Mouse (Mus musculus): ENCODE results near the gene Siglecg. TPM values are rescaled to one million over a fixed set of nuclear protein-coding genes. Genes with fewer than 3 reads are reported as not detected.

The Siglecg gene
- total RNA-seq, 2 experiments from 2014 or later = 10.9 to 37.9 TPM

- ATAC-seq (replicated peaks; ENCODE audit: low FRiP score, poor library complexity, severe bottlenecking) = no peak
These were observed 32.5 kb downstream of the Siglecg start, which contains the start of gene Cldnd2 for GRCm38 (mm10) chr7:43440482-43440881. TSS of gene Cldnd2 (plus strand) at chr7:43440782.

- ATAC-seq (replicated peaks; ENCODE audit: low FRiP score, poor library complexity, severe bottlenecking) = no peak
These were observed 33.1 kb downstream of the Siglecg start for GRCm38 (mm10) chr7:43441071-43441470.

DNA sequence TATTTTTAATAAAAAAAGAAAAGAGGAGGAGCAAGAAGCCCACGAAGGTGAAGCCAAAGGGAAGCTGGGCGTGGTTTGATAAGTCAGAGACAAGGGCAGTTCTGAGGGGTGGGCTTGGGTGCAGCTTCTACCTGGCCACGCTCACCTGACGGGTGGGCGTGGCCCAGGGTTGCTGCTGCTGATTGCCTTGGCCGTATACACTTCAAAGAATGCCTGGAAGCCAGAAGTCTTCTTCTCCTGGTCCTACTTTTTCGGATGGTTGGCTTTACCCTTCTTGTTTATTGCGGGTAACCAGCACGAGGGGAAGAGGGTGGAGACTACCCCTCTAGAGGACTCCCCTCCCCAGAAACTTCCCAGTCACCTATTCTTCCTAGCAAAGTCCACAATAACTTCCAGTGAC, 34.7 kb downstream of the Siglecg start:
- no peak for ATAC-seq (replicated peaks; ENCODE audit: low FRiP score, poor library complexity, severe bottlenecking)

DNA sequence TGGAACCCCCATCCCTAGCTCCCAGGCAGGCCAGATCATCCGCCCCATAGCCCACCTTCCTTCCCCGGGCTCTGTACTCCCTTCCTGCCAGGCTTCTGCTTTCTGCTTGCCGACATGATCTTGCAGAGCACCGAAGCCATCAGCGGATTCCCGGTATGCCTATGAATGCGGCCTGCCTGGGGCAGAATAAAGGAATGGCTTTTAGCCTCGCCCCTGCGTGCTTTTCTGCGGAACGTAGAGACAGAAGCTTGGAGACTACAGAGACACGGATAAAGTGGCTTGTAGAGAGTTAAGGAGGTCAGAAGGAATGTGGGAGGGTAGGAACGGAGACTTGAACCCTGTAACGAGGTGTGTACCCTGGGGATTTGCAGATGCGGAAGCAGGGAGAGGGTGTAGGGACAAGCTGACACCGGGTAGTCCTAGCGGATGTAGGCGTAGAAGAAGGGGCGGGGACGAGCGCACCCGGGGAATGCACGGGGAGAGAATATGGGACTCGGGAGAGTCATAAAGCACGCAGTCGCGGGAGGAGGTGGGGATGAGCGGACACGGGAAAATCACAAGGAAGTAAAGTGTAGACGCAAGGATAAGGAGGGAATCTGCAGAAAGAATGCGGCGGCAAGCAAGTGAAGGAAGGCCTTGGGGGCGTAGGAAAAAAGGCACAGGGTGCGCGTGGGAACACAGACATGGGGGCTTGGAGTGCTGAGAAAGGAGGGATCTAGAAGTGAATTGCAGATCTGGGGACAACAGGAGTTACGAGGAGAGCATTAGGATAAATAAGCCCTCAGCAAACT, 35.3 kb downstream of the Siglecg start:
- peak; percentile 78 for ATAC-seq (replicated peaks; ENCODE audit: low FRiP score, poor library complexity, severe bottlenecking)

GRCm38 (mm10) chr7:43443917-43444293, 35.9 kb downstream of the Siglecg start, which contains the start of the genes Etfb and Gm45233:
TSS of gene Etfb (plus strand) at chr7:43444083.
TSS of gene Gm45233 (plus strand) at chr7:43444128.
- peak; percentile 99 for ATAC-seq (replicated peaks; ENCODE audit: low FRiP score, poor library complexity, severe bottlenecking)

DNA sequence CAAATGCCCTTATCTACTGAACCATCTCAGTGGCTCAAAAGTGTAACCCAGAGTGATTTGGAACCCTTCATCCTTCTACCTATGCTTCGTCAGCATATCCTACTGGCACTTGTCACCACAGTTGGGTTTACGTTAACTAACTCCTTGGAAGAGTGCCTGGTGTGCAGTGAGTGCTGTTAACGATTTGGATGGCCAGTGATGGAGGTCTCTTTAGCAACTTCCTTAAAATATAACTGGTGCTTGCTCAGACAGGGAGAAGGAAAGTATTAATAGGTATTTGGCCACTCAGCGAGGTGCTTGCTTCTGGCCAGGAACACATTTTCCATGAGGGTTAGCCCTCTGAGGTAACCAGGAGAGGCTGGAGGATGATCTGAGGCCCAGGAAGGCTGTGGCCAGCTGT, 39.8 kb downstream of the Siglecg start:
- ATAC-seq (replicated peaks; ENCODE audit: low FRiP score, poor library complexity, severe bottlenecking) = no peak

DNA sequence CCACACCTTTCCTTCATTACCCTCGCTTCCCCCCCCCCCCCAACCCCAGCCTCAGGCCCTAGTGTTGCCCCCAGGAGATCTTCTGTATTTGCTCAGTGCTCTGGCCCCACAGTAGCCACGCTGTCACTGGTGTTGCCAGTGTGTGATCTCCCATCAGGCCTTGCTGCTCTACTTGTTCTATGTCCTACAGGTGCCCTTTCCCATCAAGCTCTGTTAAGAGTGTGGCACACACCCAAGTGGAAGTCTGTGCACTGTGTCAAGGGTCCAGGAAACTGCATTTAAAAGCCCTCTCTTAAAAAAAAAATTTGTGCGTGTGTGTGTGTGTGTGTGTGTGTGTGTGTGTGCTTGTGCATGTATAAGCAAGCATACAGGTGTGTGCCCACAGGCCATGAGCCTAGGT, 40.2 kb downstream of the Siglecg start:
- no peak for ATAC-seq (replicated peaks; ENCODE audit: low FRiP score, poor library complexity, severe bottlenecking)

DNA sequence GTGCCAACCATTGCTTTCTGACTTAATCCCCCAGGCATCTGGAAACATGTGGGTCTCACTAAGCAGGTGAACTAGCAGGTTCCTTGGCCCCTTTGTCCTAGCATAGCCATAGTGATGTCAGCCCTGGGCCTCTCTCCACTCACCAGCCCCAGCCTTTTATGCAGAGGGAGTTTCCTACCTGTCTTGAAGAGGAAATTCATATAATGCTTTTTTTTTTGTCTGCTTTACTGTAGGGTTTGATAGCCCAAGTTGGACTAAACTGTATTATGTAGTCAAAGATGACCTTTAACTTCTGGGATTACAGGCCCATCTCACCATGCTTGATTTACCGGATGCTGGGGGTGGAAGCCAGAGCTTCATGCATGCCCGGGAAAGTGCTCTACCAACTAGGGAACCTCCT, 41.8 kb downstream of the Siglecg start:
- ATAC-seq (replicated peaks; ENCODE audit: low FRiP score, poor library complexity, severe bottlenecking) = no peak

DNA sequence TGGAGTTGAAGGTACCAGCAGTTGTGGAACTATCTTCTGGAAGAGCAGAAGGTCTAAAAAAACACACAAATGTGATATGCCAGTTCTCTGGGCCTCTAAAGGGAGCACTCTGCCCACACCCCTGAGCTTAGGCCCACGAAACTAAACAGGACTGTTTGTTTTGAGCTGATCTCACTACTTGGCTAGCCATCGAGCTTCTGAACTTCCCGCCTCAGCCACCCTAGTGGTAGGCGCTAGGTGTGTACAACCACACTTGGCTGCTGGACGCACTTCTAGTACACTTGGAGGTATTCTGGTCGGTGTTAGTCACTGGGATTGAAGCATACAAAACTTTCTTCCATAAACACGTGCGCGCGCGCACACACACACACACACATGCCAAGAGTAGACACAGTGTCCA, 43.7 kb downstream of the Siglecg start:
- ATAC-seq (replicated peaks; ENCODE audit: low FRiP score, poor library complexity, severe bottlenecking) = no peak

- 0 out of 2 replicates have a peak, but pooled peaks have one; percentile 56 for ATAC-seq (replicated peaks; ENCODE audit: low FRiP score, poor library complexity, severe bottlenecking)
These were observed 44.6 kb downstream of the Siglecg start for GRCm38 (mm10) chr7:43452609-43453008.

- no peak for ATAC-seq (replicated peaks; ENCODE audit: low FRiP score, poor library complexity, severe bottlenecking)
These were observed 45.8 kb downstream of the Siglecg start for GRCm38 (mm10) chr7:43453599-43454355.

DNA sequence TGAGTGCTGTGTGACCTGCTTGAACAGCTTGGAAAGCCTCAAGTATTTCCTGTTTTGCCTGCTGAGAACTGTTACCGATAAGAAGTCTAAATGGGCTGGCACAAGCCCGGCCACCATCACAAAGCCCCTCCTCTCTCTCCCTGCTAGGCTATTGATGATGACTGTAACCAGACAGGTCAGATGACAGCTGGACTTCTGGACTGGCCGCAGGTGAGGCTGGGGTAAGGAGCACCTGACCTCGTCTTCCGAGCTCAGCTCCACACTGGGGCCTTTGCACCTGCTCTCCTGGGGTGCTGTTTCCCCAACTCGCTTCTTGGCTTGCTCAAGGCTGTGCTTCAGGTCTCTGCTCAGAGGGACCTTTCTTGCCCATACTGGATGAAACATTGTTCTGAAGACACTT, 46.4 kb downstream of the Siglecg start:
- ATAC-seq (replicated peaks; ENCODE audit: low FRiP score, poor library complexity, severe bottlenecking) = no peak

DNA sequence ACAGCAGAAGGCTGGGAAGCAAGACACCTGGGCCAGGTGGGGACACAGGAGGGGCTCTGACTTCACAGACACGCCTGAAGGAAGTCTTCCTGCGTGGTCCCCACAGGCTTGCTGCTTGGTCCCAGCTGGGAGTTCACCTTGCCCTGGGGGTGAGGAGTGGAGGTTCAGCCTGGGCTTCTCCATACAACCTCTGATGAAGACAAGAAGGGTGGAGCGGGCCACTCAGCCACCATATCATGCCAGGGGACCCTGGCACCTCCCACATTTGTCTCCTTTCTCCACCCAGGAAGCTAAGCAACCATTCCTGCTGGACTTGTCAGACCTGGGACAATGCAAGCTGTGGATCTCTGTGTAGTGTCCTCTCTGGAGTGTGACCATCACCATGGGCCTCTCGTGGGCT, 54.8 kb downstream of the Siglecg start, which contains the start of gene Vsig10l:
Gene Vsig10l, plus strand, starts transcription at position 301 of the 400 bp plus-strand sequence.
- no peak for ATAC-seq (replicated peaks; ENCODE audit: low FRiP score, poor library complexity, severe bottlenecking)

DNA sequence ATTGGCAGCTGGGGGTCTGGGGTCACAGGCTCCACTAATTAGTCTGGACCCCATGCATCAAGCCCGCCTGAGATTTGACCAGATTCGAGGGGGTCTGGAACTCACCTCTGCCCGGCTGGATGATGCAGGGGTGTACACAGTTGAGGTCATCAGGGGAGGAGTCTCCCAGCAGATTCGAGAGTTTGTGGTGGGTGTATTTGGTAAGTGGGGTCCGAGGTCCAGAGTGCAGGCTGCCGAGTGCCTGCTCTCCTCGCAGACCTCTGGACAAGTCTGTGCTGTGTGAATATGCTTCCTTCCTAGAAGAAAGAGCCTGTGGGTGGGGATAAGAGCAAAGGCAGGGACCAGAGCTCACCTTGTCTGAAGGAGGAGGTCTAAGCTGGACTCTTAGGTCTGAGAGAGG, 56.0 kb downstream of the Siglecg start:
- no peak for ATAC-seq (replicated peaks; ENCODE audit: low FRiP score, poor library complexity, severe bottlenecking)

DNA sequence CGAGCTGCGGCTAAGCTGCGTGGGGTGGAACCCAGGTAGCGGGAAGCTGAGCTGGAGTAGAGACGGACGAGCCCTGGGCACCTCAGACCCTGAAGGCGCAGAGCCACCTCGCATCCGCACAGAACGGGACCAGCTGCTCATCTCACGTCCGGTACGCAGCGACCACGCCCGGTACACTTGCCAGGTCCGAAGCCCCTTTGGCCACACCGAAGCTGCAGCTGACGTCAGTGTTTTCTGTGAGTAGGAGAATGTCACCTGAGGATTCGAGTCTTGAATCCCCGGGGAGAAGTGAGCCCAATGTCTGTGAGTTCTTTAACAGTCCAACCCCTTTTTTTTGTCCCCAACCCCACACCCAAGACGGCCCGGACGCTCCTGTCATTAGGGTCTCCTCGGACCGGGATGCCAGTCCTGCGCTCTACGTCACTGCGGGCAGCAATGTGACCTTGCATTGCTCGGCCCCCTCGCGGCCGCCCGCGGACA, 56.9 kb downstream of the Siglecg start:
- no peak for ATAC-seq (replicated peaks; ENCODE audit: low FRiP score, poor library complexity, severe bottlenecking)

- ATAC-seq (replicated peaks; ENCODE audit: low FRiP score, poor library complexity, severe bottlenecking) = peak; percentile 90
These were observed 57.5 kb downstream of the Siglecg start for GRCm38 (mm10) chr7:43465344-43466098.

DNA sequence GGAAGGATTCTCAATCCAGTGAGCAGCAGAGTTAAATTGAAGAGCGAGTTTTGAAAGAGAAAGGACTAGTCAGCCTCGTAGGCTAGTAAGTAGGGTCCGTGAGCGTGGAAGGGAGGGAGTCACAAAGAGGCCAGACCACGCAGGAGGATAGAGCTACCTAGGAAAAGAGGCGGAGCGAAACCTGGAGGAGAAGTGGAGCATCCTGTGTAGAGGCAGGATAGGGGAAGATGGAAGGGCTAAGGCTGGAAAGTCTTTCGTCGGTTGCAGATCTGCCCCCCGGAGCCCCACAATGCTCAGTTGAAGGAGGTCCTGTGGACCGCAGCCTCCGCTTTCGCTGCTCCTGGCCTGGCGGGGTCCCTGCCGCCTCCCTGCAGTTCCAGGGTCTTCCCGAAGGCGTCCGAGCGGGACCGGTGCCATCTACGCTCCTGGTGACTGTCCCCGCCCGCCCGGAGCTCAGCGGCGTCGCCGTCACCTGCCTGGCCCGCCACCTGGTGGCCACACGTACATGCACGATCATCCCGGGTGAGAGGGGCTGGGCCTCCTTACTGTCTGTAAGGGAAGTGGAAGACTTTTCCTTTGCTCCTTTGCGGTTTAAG, 58.2 kb downstream of the Siglecg start:
- ATAC-seq (replicated peaks; ENCODE audit: low FRiP score, poor library complexity, severe bottlenecking) = peak; percentile 85

Measured in erythroblast, adult 5-6 weeks (primary cell).